Mouse (Mus musculus) common myeloid progenitor, adult 5-6 weeks (primary cell): ENCODE results near the gene Esr1. TPM values are rescaled to one million over a fixed set of nuclear protein-coding genes. Genes with fewer than 3 reads are reported as not detected.
A peak's percentile ranks its signal among the peaks of the same experiment; 100 is the strongest.
"Not testable (repeated sequence)": the region's sequence is repeated elsewhere in the genome, so short reads cannot be mapped to it uniquely, and the experiment has no call there.

ENCODE experiments used
- ATAC-seq: replicated peaks from 2 replicates; pipeline ENCODE4 v1.8.0; 2016; ENCODE audit warnings: low read depth, mild to moderate bottlenecking, moderate TSS enrichment, inconsistent platforms; ENCODE audit not compliant: poor library complexity, severe bottlenecking
- total RNA-seq: library from RNA; stranded (forward); fragments of 200-1000, 187-1606 nt; gene quantifications from 2 replicates; pipeline ENCODE4 v1.2.3, GENCODE M21; 2017

Gene Esr1
- total RNA-seq, 1 experiment from 2014 or later = 11.3 TPM

GRCm38 (mm10) chr10:4674983-4675592 is 63.7 kb downstream of the Esr1 start:
- peak; percentile 100 for ATAC-seq

- ATAC-seq = no peak
Measured at GRCm38 (mm10) chr10:4683106-4683505, 71.7 kb downstream of the Esr1 start.

- no peak for ATAC-seq
Measured at GRCm38 (mm10) chr10:4683711-4684265, 72.4 kb downstream of the Esr1 start.

GRCm38 (mm10) chr10:4694336-4694865 is 83.0 kb downstream of the Esr1 start:
- no peak for ATAC-seq

- ATAC-seq = no peak
Measured at GRCm38 (mm10) chr10:4709915-4710314, 98.5 kb downstream of the Esr1 start.

- ATAC-seq = no peak
Measured at GRCm38 (mm10) chr10:4711434-4711833, 100.0 kb downstream of the Esr1 start.

- ATAC-seq = peak; percentile 40; the same call in 1 of the 2 replicates
Measured at GRCm38 (mm10) chr10:4712061-4712908, 100.9 kb downstream of the Esr1 start.

- no peak for ATAC-seq
Measured at GRCm38 (mm10) chr10:4713398-4713797, 102.0 kb downstream of the Esr1 start.

GRCm38 (mm10) chr10:4724851-4725250 is 113.5 kb downstream of the Esr1 start:
- peak; percentile 65 for ATAC-seq

GRCm38 (mm10) chr10:4726141-4726540 is 114.7 kb downstream of the Esr1 start:
- ATAC-seq = no peak

GRCm38 (mm10) chr10:4732328-4732727 is 120.9 kb downstream of the Esr1 start:
- no peak for ATAC-seq

- ATAC-seq = no peak
Measured at GRCm38 (mm10) chr10:4733987-4734386, 122.6 kb downstream of the Esr1 start.

GRCm38 (mm10) chr10:4734942-4735341 is 123.5 kb downstream of the Esr1 start:
- ATAC-seq = peak; percentile 74

GRCm38 (mm10) chr10:4738311-4738710 is 126.9 kb downstream of the Esr1 start:
- ATAC-seq = no peak

GRCm38 (mm10) chr10:4751091-4751490 is 139.7 kb downstream of the Esr1 start:
- not testable (repeated sequence) for ATAC-seq

GRCm38 (mm10) chr10:4752977-4753376 is 141.6 kb downstream of the Esr1 start:
- ATAC-seq = no peak

- no peak for ATAC-seq
Measured at GRCm38 (mm10) chr10:4775541-4775940, 164.1 kb downstream of the Esr1 start.

GRCm38 (mm10) chr10:4776007-4776713 is 164.8 kb downstream of the Esr1 start:
- ATAC-seq = no peak

- ATAC-seq = no peak
Measured at GRCm38 (mm10) chr10:4776714-4777090, 165.3 kb downstream of the Esr1 start.

GRCm38 (mm10) chr10:4777996-4778395 is 166.6 kb downstream of the Esr1 start:
- peak; percentile 45; the same call in 1 of the 2 replicates for ATAC-seq
